Mouse (Mus musculus) MEL (cell line): ENCODE data around the gene Tespa1. TPM values are rescaled to one million over a fixed set of nuclear protein-coding genes. Genes with fewer than 3 reads are reported as not detected.

Source experiments
- DNase-seq: peaks from one replicate; pipeline ENCODE4 v3.0.0; 2011; ENCODE audit warnings: low read depth, low spot score
- H3K27ac ChIP-seq: 2 replicates; pipeline ENCODE4 v1.5.1; 2012; ENCODE audit warnings: low read depth, mild to moderate bottlenecking, control low read depth, low read length, moderate library complexity; ENCODE audit not compliant: control insufficient read depth
- H3K27me3 ChIP-seq, 2 experiments: fragments of 150-350 bp in 1 of 2; sonication (generic) in 1 of 2; 2 replicates each; pipeline ENCODE4 v1.6.1; 2012; ENCODE audit warnings: low read length in 2 of 2, mild to moderate bottlenecking in 2 of 2, improper control_type of control experiment in 1 of 2, moderate library complexity in 1 of 2; ENCODE audit not compliant: insufficient read depth in 2 of 2, control insufficient read depth in 1 of 2
- H3K36me3 ChIP-seq, 2 experiments: 2 replicates each; pipeline ENCODE4 v1.6.1; 2012 to 2014; ENCODE audit warnings: low read length in 2 of 2, improper control_type of control experiment in 1 of 2, inconsistent platforms in 1 of 2, mild to moderate bottlenecking in 1 of 2; ENCODE audit not compliant: insufficient read depth in 2 of 2, control insufficient read depth in 1 of 2
- H3K4me1 ChIP-seq, 2 experiments: fragments of 150-350 bp in 1 of 2; sonication (generic) in 1 of 2; 2 replicates each; pipeline ENCODE4 v1.6.1; 2012; ENCODE audit warnings: low read length in 2 of 2, improper control_type of control experiment in 1 of 2, mild to moderate bottlenecking in 1 of 2; ENCODE audit not compliant: insufficient read depth in 2 of 2, control insufficient read depth in 1 of 2
- H3K4me3 ChIP-seq, 2 experiments: fragments of 150-350 bp in 1 of 2; sonication (generic) in 1 of 2; 2 replicates each; pipeline ENCODE4 v1.5.1; 2012; ENCODE audit warnings: low read depth in 2 of 2, low read length in 2 of 2, mild to moderate bottlenecking in 2 of 2, moderate library complexity in 2 of 2, control low read depth in 1 of 2, improper control_type of control experiment in 1 of 2; ENCODE audit not compliant: control insufficient read depth in 1 of 2, insufficient read depth in 1 of 2
- H3K79me2 ChIP-seq: 2 replicates; pipeline ENCODE4 v1.6.1; 2012; ENCODE audit warnings: mild to moderate bottlenecking, low read length, moderate library complexity; ENCODE audit not compliant: control insufficient read depth, poor library complexity, insufficient read depth
- H3K9ac ChIP-seq: 2 replicates; pipeline ENCODE4 v1.6.1; 2012; ENCODE audit warnings: low read depth, mild to moderate bottlenecking, control low read depth, low read length, moderate library complexity; ENCODE audit not compliant: control insufficient read depth, poor library complexity, severe bottlenecking
- H3K9me3 ChIP-seq: fragments of 150-350 bp; sonication (generic); replicated peaks from 2 replicates; pipeline ENCODE4 v1.6.1; 2012; ENCODE audit warnings: mild to moderate bottlenecking, low read length, improper control_type of control experiment, moderate library complexity; ENCODE audit not compliant: insufficient read depth
- BHLHE40 ChIP-seq: IDR thresholded peaks from 2 replicates; pipeline ENCODE4 v1.6.1; 2012; ENCODE audit warnings: low read depth, mild to moderate bottlenecking, inconsistent platforms, low read length, improper control_type of control experiment, borderline replicate concordance
- CHD1 ChIP-seq: IDR thresholded peaks from 2 replicates; pipeline ENCODE4 v1.6.1; 2012; ENCODE audit warnings: low read depth, mild to moderate bottlenecking, inconsistent platforms, low read length, improper control_type of control experiment
- CTCF ChIP-seq, 3 experiments: IDR thresholded peaks in 2 of 3; conservative IDR thresholded peaks in 1 of 3; 2 replicates each; pipeline ENCODE4 v1.5.1; 2011 to 2012; ENCODE audit warnings: low read length in 3 of 3, low read depth in 2 of 3, mild to moderate bottlenecking in 2 of 3, improper control_type of control experiment in 1 of 3, inconsistent platforms in 1 of 3, mixed read lengths in 1 of 3, moderate library complexity in 1 of 3; ENCODE audit not compliant: control insufficient read depth in 1 of 3, insufficient read depth in 1 of 3, poor library complexity in 1 of 3, severe bottlenecking in 1 of 3
- ELF1 ChIP-seq: IDR thresholded peaks from 2 replicates; pipeline ENCODE4 v1.6.1; 2014; ENCODE audit warnings: low read depth, mild to moderate bottlenecking, inconsistent platforms, low read length, improper control_type of control experiment, moderate library complexity
- EP300 ChIP-seq, 2 experiments: IDR thresholded peaks; 2 replicates each; pipeline ENCODE4 v1.6.1; 2011; ENCODE audit warnings: improper control_type of control experiment in 2 of 2, low read length in 2 of 2, low read depth in 1 of 2, mild to moderate bottlenecking in 1 of 2
- GATA1 ChIP-seq: IDR thresholded peaks from 2 replicates; pipeline ENCODE4 v1.6.1; 2011; ENCODE audit warnings: low read depth, low read length, improper control_type of control experiment
- HCFC1 ChIP-seq: IDR thresholded peaks from 2 replicates; pipeline ENCODE4 v1.6.1; 2012; ENCODE audit warnings: low read depth, mild to moderate bottlenecking, inconsistent platforms, low read length, improper control_type of control experiment, moderate library complexity
- MAFK ChIP-seq: IDR thresholded peaks from 2 replicates; pipeline ENCODE4 v1.6.1; 2011; ENCODE audit warnings: low read depth, mild to moderate bottlenecking, low read length, improper control_type of control experiment, borderline replicate concordance
- MAX ChIP-seq: IDR thresholded peaks from 2 replicates; pipeline ENCODE4 v1.6.1; 2011; ENCODE audit warnings: low read length, improper control_type of control experiment
- MAZ ChIP-seq: IDR thresholded peaks from 2 replicates; pipeline ENCODE4 v1.6.1; 2012; ENCODE audit warnings: low read depth, mild to moderate bottlenecking, inconsistent platforms, low read length, improper control_type of control experiment
- MEF2A ChIP-seq: IDR thresholded peaks from 2 replicates; pipeline ENCODE4 v1.6.1; 2014; ENCODE audit warnings: low read depth, mild to moderate bottlenecking, inconsistent platforms, low read length, improper control_type of control experiment; ENCODE audit not compliant: poor library complexity, insufficient replicate concordance, severe bottlenecking; ENCODE audit errors: extremely low read depth
- MYC ChIP-seq: IDR thresholded peaks from 2 replicates; pipeline ENCODE4 v1.6.1; 2011; ENCODE audit warnings: low read depth, mild to moderate bottlenecking, low read length, improper control_type of control experiment, moderate library complexity
- NRF1 ChIP-seq: IDR thresholded peaks from 2 replicates; pipeline ENCODE4 v1.6.1; 2014; ENCODE audit warnings: low read depth, mild to moderate bottlenecking, inconsistent platforms, low read length, improper control_type of control experiment, moderate library complexity; ENCODE audit not compliant: poor library complexity, insufficient read depth, severe bottlenecking
- POLR2A ChIP-seq, 2 experiments: IDR thresholded peaks; 2 replicates each; pipeline ENCODE4 v1.6.1; 2011 to 2012; ENCODE audit warnings: low read length in 2 of 2, mild to moderate bottlenecking in 2 of 2, control low read depth in 1 of 2, improper control_type of control experiment in 1 of 2, low read depth in 1 of 2, moderate library complexity in 1 of 2; ENCODE audit not compliant: control insufficient read depth in 1 of 2, insufficient read depth in 1 of 2, poor library complexity in 1 of 2
- POLR2AphosphoS2 ChIP-seq: IDR thresholded peaks from 2 replicates; pipeline ENCODE4 v1.6.1; 2011; ENCODE audit warnings: low read length, improper control_type of control experiment
- POLR2AphosphoS5 ChIP-seq: IDR thresholded peaks from 2 replicates; pipeline ENCODE4 v1.6.1; 2012; ENCODE audit warnings: low read depth, borderline replicate concordance, mild to moderate bottlenecking, inconsistent platforms, low read length, moderate library complexity, mixed read lengths
- RAD21 ChIP-seq: IDR thresholded peaks from 2 replicates; pipeline ENCODE4 v1.6.1; 2011; ENCODE audit warnings: mild to moderate bottlenecking, low read depth, low read length, improper control_type of control experiment
- RCOR1 ChIP-seq: IDR thresholded peaks from 2 replicates; pipeline ENCODE4 v1.6.1; 2012; ENCODE audit warnings: low read depth, mild to moderate bottlenecking, inconsistent platforms, low read length, improper control_type of control experiment
- SIN3A ChIP-seq: IDR thresholded peaks from 2 replicates; pipeline ENCODE4 v1.6.1; 2012; ENCODE audit warnings: low read length, improper control_type of control experiment, inconsistent platforms
- TAL1 ChIP-seq: IDR thresholded peaks from 2 replicates; pipeline ENCODE4 v1.6.1; 2012; ENCODE audit warnings: mild to moderate bottlenecking, inconsistent platforms, low read length, moderate library complexity, mixed read lengths
- TBP ChIP-seq: IDR thresholded peaks from 2 replicates; pipeline ENCODE4 v1.8.0; 2011; ENCODE audit warnings: low read depth, low read length, improper control_type of control experiment
- TCF12 ChIP-seq: IDR thresholded peaks from 2 replicates; pipeline ENCODE4 v1.6.1; 2014; ENCODE audit warnings: low read depth, mild to moderate bottlenecking, inconsistent platforms, low read length, improper control_type of control experiment, moderate library complexity
- UBTF ChIP-seq: IDR thresholded peaks from 2 replicates; pipeline ENCODE4 v1.6.1; 2012; ENCODE audit warnings: low read depth, mild to moderate bottlenecking, inconsistent platforms, low read length, improper control_type of control experiment, moderate library complexity, borderline replicate concordance; ENCODE audit not compliant: insufficient read depth
- USF2 ChIP-seq, 2 experiments: IDR thresholded peaks; 2 replicates each; pipeline ENCODE4 v1.6.1; 2011 to 2012; ENCODE audit warnings: improper control_type of control experiment in 2 of 2, low read length in 2 of 2, borderline replicate concordance in 1 of 2, inconsistent platforms in 1 of 2, low read depth in 1 of 2, mild to moderate bottlenecking in 1 of 2; ENCODE audit not compliant: insufficient read depth in 1 of 2
- ZC3H11A ChIP-seq: IDR thresholded peaks from 2 replicates; pipeline ENCODE4 v1.6.1; 2012; ENCODE audit warnings: low read depth, mild to moderate bottlenecking, inconsistent platforms, low read length, improper control_type of control experiment
- ZKSCAN1 ChIP-seq: IDR thresholded peaks from 2 replicates; pipeline ENCODE4 v1.6.1; 2012; ENCODE audit warnings: low read depth, mild to moderate bottlenecking, inconsistent platforms, low read length, improper control_type of control experiment, moderate library complexity
- polyA plus RNA-seq, 2 experiments: library from polyadenylated mRNA; stranded (reverse) in 1 of 2; unstranded in 1 of 2; fragments of >175 nt in 1 of 2; fragments of >200 nt in 1 of 2; gene quantifications; 2 replicates each; pipeline versions ENCODE4 v1.2.1 to v1.2.4; 2012; ENCODE audit warnings: low replicate concordance in 2 of 2, low read depth in 1 of 2; ENCODE audit not compliant: insufficient read length in 2 of 2, insufficient read depth in 1 of 2, missing spikeins in 1 of 2
- total RNA-seq: library from RNA; depleted of rRNA; stranded (reverse); fragments of 300-350 nt; gene quantifications from 2 replicates; pipeline ENCODE4 v1.2.3, GENCODE M21; 2012

Tespa1 gene
- total and polyA plus RNA-seq, 3 experiments: 2.7 to 3.5 TPM; not detected in 1

DNA sequence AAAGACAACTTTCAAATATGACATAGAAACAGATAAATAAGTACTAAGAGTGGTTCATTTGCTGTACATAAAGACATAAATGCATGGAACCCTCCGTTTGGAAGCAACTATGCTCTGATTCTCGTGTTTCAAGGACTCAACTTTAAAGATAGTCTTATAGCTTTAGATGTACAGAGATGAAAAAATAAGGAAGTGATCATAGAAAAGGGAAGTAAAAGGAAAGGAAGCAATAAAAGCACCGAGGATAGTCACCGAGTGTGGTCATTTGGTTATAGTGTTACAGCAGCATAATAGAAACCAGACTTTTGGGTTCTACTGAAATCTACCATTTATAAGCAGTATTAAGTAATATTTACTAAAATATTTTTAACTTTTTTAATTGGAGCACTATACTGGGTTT lies 4.0 kb upstream of the Tespa1 start:
- Histone ChIP-seq H3K27me3 (no peaks in the 10 kb centered on the region), H3K36me3 (peaks cover 0 to 33% of the 10 kb centered on the region in 2 experiments; a peak in 2 of 4 replicates), H3K4me1 (peaks cover 10 to 15% of the 10 kb centered on the region in 2 experiments), H3K79me2 (no peaks in the 10 kb centered on the region), H3K9me3 (no peaks in the 10 kb centered on the region), H3K27ac (no peak overlapping the region), H3K9ac (no peak overlapping the region), H3K4me3 (no peak overlapping the region; a peak in 1 of 4 replicates)
- peak; percentile 85 for DNase-seq
- TF ChIP-seq UBTF (no peak), TAL1 (no peak), EP300 (IDR thresholded peaks at IDR 0.05; ENCODE audit: low read depth in 1 of 2, low read length in 2 of 2) (peak; percentile 65 to 88), SIN3A (no peak), GATA1 (peak; percentile 8; the same call in 1 of the 2 replicates), MAX (no peak), BHLHE40 (no peak), HCFC1 (no peak), TBP (no peak), POLR2AphosphoS5 (no peak), ZKSCAN1 (no peak), MEF2A (no peak), MAFK (no peak), RCOR1 (0 out of 2 replicates have a peak, but pooled peaks have one; percentile 32), ELF1 (peak; percentile 39; the same call in 1 of the 2 replicates), NRF1 (no peak), POLR2AphosphoS2 (no peak), CHD1 (no peak), TCF12 (0 out of 2 replicates have a peak, but pooled peaks have one; percentile 14), USF2 (IDR thresholded peaks at IDR 0.05; ENCODE audit: borderline replicate concordance in 1 of 2, insufficient read depth in 1 of 2, low read depth in 1 of 2, low read length in 2 of 2) (no peak)

DNA sequence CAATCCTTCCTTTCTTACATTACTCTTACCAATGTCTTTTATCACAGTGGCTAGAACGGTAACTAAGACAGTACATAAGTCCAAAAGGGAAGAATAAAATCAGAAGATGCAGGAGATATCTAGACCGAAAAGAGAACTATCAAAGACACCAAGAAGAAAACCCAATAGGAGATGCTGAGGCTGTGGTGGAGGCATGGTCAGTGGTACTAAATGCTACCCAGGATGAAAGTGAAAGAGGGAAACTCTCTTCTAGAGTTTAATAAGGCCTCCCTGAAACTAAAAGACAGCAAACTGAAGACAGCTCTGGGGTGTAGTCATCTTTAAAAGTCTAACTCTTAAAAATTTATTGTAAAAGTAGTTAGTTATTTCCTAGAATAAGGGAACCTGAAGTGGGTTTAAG lies 2.0 kb upstream of the Tespa1 start:
- H3K4me3 ChIP-seq: no peak overlapping the region
- no peaks in the 10 kb centered on the region for H3K9me3 ChIP-seq
- H3K27me3 ChIP-seq: no peaks in the 10 kb centered on the region
- peaks cover 8 to 16% of the 10 kb centered on the region in 2 experiments for H3K4me1 ChIP-seq
- no peak for TF ChIP-seq MAZ
- no peak for TF ChIP-seq TCF12
- TF ChIP-seq MYC: no peak
- no peak for TF ChIP-seq MAX
- TF ChIP-seq ZC3H11A: no peak
- TF ChIP-seq RAD21: no peak
- no peak for TF ChIP-seq CTCF (IDR thresholded peaks at IDR 0.05 in 2 of 3, conservative IDR thresholded peaks at IDR 0.05 in 1 of 3; ENCODE audit: control insufficient read depth in 1 of 3, insufficient read depth in 1 of 3, low read depth in 2 of 3, low read length in 3 of 3, poor library complexity in 1 of 3, severe bottlenecking in 1 of 3)
- TF ChIP-seq MAFK: no peak
- no peak for TF ChIP-seq POLR2A (IDR thresholded peaks at IDR 0.05; ENCODE audit: control insufficient read depth in 1 of 2, insufficient read depth in 1 of 2, low read depth in 1 of 2, low read length in 2 of 2, poor library complexity in 1 of 2)
- TF ChIP-seq ZKSCAN1: no peak
- H3K27ac ChIP-seq: no peak overlapping the region
- DNase-seq: no peak
- peaks cover 0 to 32% of the 10 kb centered on the region in 2 experiments; a peak in 2 of 4 replicates for H3K36me3 ChIP-seq
- no peaks in the 10 kb centered on the region; the same call in 1 of the 2 replicates for H3K79me2 ChIP-seq
- H3K9ac ChIP-seq: no peak overlapping the region
